Mouse (Mus musculus) CH12.LX (cell line): ENCODE results near the gene Scmh1. TPM values are rescaled to one million over a fixed set of nuclear protein-coding genes. Genes with fewer than 3 reads are reported as not detected.

ENCODE experiments used
- DNase-seq: peaks from one replicate; pipeline ENCODE4 v3.0.0-alpha.2; 2013; ENCODE audit errors: extremely low read depth
- H3K27ac ChIP-seq: 2 replicates; pipeline ENCODE4 v1.5.1; 2012; ENCODE audit warnings: low read depth, mild to moderate bottlenecking, control low read depth, moderate library complexity; ENCODE audit not compliant: insufficient read depth
- H3K27me3 ChIP-seq: replicated peaks from 2 replicates; pipeline ENCODE3; 2012; ENCODE audit warnings: inconsistent platforms
- H3K36me3 ChIP-seq, 2 experiments: replicated peaks in 1 of 2; 2 replicates each; pipeline versions ENCODE3 to v1.6.1; 2012; ENCODE audit warnings: inconsistent platforms in 1 of 2, low read length in 1 of 2, mild to moderate bottlenecking in 1 of 2, mixed read lengths in 1 of 2, moderate library complexity in 1 of 2; ENCODE audit not compliant: control insufficient read depth in 1 of 2, insufficient read depth in 1 of 2
- H3K4me1 ChIP-seq, 2 experiments: 2 replicates each; pipeline ENCODE4 v1.6.1; 2012; ENCODE audit warnings: inconsistent platforms in 1 of 2, moderate library complexity in 1 of 2; ENCODE audit not compliant: insufficient read depth in 2 of 2, control insufficient read depth in 1 of 2
- H3K4me2 ChIP-seq: 2 replicates; pipeline ENCODE4 v1.6.1; 2012; ENCODE audit warnings: low read depth, mild to moderate bottlenecking, control low read depth; ENCODE audit not compliant: poor library complexity, insufficient read depth, severe bottlenecking
- H3K4me3 ChIP-seq, 3 experiments: fragments of 150-350 bp in 1 of 3; sonication (generic) in 1 of 3; replicated peaks in 1 of 3; 2 replicates each; pipeline versions ENCODE3 to v1.5.1; 2011 to 2012; ENCODE audit warnings: low read depth in 2 of 3, low read length in 2 of 3, mild to moderate bottlenecking in 2 of 3, moderate library complexity in 2 of 3, control low read depth in 1 of 3, improper control_type of control experiment in 1 of 3, inconsistent platforms in 1 of 3, mixed read lengths in 1 of 3; ENCODE audit not compliant: poor library complexity in 1 of 3
- H3K79me2 ChIP-seq: replicated peaks from 2 replicates; pipeline ENCODE4 v1.6.1; 2012; ENCODE audit warnings: mild to moderate bottlenecking, moderate library complexity; ENCODE audit not compliant: control insufficient read depth, poor library complexity, insufficient read depth, severe bottlenecking; ENCODE audit errors: extremely low read depth
- H3K9ac ChIP-seq: 2 replicates; pipeline ENCODE4 v1.6.1; 2012; ENCODE audit warnings: low read depth, mild to moderate bottlenecking, control low read depth, moderate library complexity; ENCODE audit not compliant: insufficient read depth
- H3K9me3 ChIP-seq: replicated peaks from 2 replicates; pipeline ENCODE3; 2012; ENCODE audit warnings: low read length, inconsistent platforms, mixed read lengths
- BHLHE40 ChIP-seq: IDR thresholded peaks from 2 replicates; pipeline ENCODE4 v1.6.1; 2011; ENCODE audit warnings: mild to moderate bottlenecking, low read depth, low read length, improper control_type of control experiment
- CHD2 ChIP-seq: IDR thresholded peaks from 2 replicates; pipeline ENCODE4 v1.6.1; 2011; ENCODE audit warnings: low read length, improper control_type of control experiment
- E2F4 ChIP-seq: IDR thresholded peaks from 2 replicates; pipeline ENCODE4 v1.6.1; 2011; ENCODE audit warnings: low read depth, low read length, improper control_type of control experiment; ENCODE audit not compliant: insufficient replicate concordance
- EP300 ChIP-seq: IDR thresholded peaks from 2 replicates; pipeline ENCODE4 v1.6.1; 2011; ENCODE audit warnings: low read length, improper control_type of control experiment
- ETS1 ChIP-seq: conservative IDR thresholded peaks from 2 replicates; pipeline ENCODE4 v1.6.1; 2012; ENCODE audit warnings: low read depth, mild to moderate bottlenecking, inconsistent platforms, low read length, improper control_type of control experiment, moderate library complexity
- IRF4 ChIP-seq: IDR thresholded peaks from 2 replicates; pipeline ENCODE4 v1.6.1; 2014; ENCODE audit warnings: low read depth, mild to moderate bottlenecking, inconsistent platforms, low read length, improper control_type of control experiment
- JUN ChIP-seq: IDR thresholded peaks from 2 replicates; pipeline ENCODE4 v1.6.1; 2011; ENCODE audit warnings: low read depth, mild to moderate bottlenecking, low read length, improper control_type of control experiment, moderate library complexity; ENCODE audit not compliant: insufficient read depth
- JUND ChIP-seq: conservative IDR thresholded peaks from 2 replicates; pipeline ENCODE4 v1.6.1; 2011; ENCODE audit warnings: low read depth, low read length, improper control_type of control experiment
- KAT2A ChIP-seq: IDR thresholded peaks from 2 replicates; pipeline ENCODE4 v1.6.1; 2012; ENCODE audit warnings: low read length, improper control_type of control experiment, inconsistent platforms; ENCODE audit not compliant: insufficient replicate concordance
- MAFK ChIP-seq: IDR thresholded peaks from 2 replicates; pipeline ENCODE4 v1.6.1; 2011; ENCODE audit warnings: low read length, improper control_type of control experiment; ENCODE audit not compliant: insufficient replicate concordance
- MAX ChIP-seq: IDR thresholded peaks from 2 replicates; pipeline ENCODE4 v1.6.1; 2011; ENCODE audit warnings: low read length, improper control_type of control experiment
- MAZ ChIP-seq: IDR thresholded peaks from 2 replicates; pipeline ENCODE4 v1.6.1; 2012; ENCODE audit warnings: low read depth, mild to moderate bottlenecking, inconsistent platforms, low read length, improper control_type of control experiment, moderate library complexity
- MEF2A ChIP-seq: IDR thresholded peaks from 2 replicates; pipeline ENCODE4 v1.6.1; 2014; ENCODE audit warnings: low read depth, mild to moderate bottlenecking, inconsistent platforms, low read length, improper control_type of control experiment, borderline replicate concordance
- MXI1 ChIP-seq: IDR thresholded peaks from 2 replicates; pipeline ENCODE4 v1.6.1; 2011; ENCODE audit warnings: mild to moderate bottlenecking, low read depth, low read length, improper control_type of control experiment
- MYC ChIP-seq: IDR thresholded peaks from 2 replicates; pipeline ENCODE4 v1.6.1; 2011; ENCODE audit warnings: low read depth, mild to moderate bottlenecking, improper control_type of control experiment, low read length
- NELFE ChIP-seq: IDR thresholded peaks from 2 replicates; pipeline ENCODE4 v1.6.1; 2011; ENCODE audit warnings: low read depth, low read length, improper control_type of control experiment
- NRF1 ChIP-seq: IDR thresholded peaks from 2 replicates; pipeline ENCODE4 v1.6.1; 2014; ENCODE audit warnings: low read depth, mild to moderate bottlenecking, inconsistent platforms, low read length, improper control_type of control experiment, moderate library complexity
- POLR2A ChIP-seq: IDR thresholded peaks from 2 replicates; pipeline ENCODE4 v1.6.1; 2011; ENCODE audit warnings: low read depth, mild to moderate bottlenecking, improper control_type of control experiment, low read length
- POLR2AphosphoS2 ChIP-seq: IDR thresholded peaks from 2 replicates; pipeline ENCODE4 v1.6.1; 2011; ENCODE audit warnings: low read depth, low read length, improper control_type of control experiment
- RAD21 ChIP-seq: IDR thresholded peaks from 2 replicates; pipeline ENCODE4 v1.6.1; 2011; ENCODE audit warnings: low read depth, mild to moderate bottlenecking, low read length, improper control_type of control experiment, moderate library complexity
- RCOR1 ChIP-seq: conservative IDR thresholded peaks from 2 replicates; pipeline ENCODE4 v1.6.1; 2012; ENCODE audit warnings: low read depth, mild to moderate bottlenecking, inconsistent platforms, low read length, improper control_type of control experiment
- SIN3A ChIP-seq: IDR thresholded peaks from 2 replicates; pipeline ENCODE4 v1.6.1; 2012; ENCODE audit warnings: low read length, improper control_type of control experiment, inconsistent platforms
- TCF12 ChIP-seq: IDR thresholded peaks from 2 replicates; pipeline ENCODE4 v1.6.1; 2014; ENCODE audit warnings: low read depth, mild to moderate bottlenecking, inconsistent platforms, low read length, improper control_type of control experiment
- ZC3H11A ChIP-seq: IDR thresholded peaks from 2 replicates; pipeline ENCODE4 v1.6.1; 2012; ENCODE audit warnings: low read depth, mild to moderate bottlenecking, inconsistent platforms, low read length, improper control_type of control experiment
- ZKSCAN1 ChIP-seq: IDR thresholded peaks from 2 replicates; pipeline ENCODE4 v1.6.1; 2012; ENCODE audit warnings: low read depth, inconsistent platforms, low read length, improper control_type of control experiment, borderline replicate concordance
- ZNF384 ChIP-seq: IDR thresholded peaks from 2 replicates; pipeline ENCODE4 v1.6.1; 2012; ENCODE audit warnings: low read depth, low read length, improper control_type of control experiment, inconsistent platforms
- dilution Hi-C: fragments of 300-500 bp; cut with MboI; formaldehyde crosslinking; loops from 2 replicates; pipeline ENCODE4 v1.14.3; 2020; ENCODE audit warnings: low sequenced_read_pairs; ENCODE audit not compliant: extremely low pct_unique_long_range_greater_than_20kb, extremely low pct_ligation_motif_present
- in situ Hi-C: fragments of 300-500 bp; cut with MboI; formaldehyde crosslinking; loops from 3 replicates; pipeline ENCODE4 v1.14.3; 2019; ENCODE audit warnings: low sequenced_read_pairs, low pct_ligation_motif_present, low pct_unique_long_range_greater_than_20kb, mixed read lengths
- polyA plus RNA-seq: library from polyadenylated mRNA; unstranded; fragments of >175 nt; gene quantifications from 2 replicates; pipeline ENCODE4 v1.2.1, GENCODE M21; 2012; ENCODE audit warnings: low read depth; ENCODE audit not compliant: insufficient read length
- total RNA-seq, 2 experiments: library from RNA; depleted of rRNA; stranded (reverse); fragments of 300-350 nt in 1 of 2; fragments of >200 nt in 1 of 2; gene quantifications; 2 replicates each; pipeline ENCODE4 v1.2.3; 2012 to 2014

Gene Scmh1
- total and polyA plus RNA-seq, 3 experiments, result 3.2 to 24.0 (median 3.5) TPM

- Histone ChIP-seq H3K9ac (no peak overlapping the region), H3K27me3 (no peaks in the 10 kb centered on the region), H3K36me3 (peaks cover 13 to 69% of the 10 kb centered on the region in 2 experiments), H3K4me2 (no peak overlapping the region), H3K79me2 (no peaks in the 10 kb centered on the region), H3K9me3 (no peaks in the 10 kb centered on the region), H3K4me1 (peaks cover 0 to 8% of the 10 kb centered on the region in 2 experiments; a peak in 2 of 4 replicates), H3K4me3 (no peak overlapping the region), H3K27ac (no peak overlapping the region)
- TF ChIP-seq ZC3H11A (no peak), KAT2A (no peak), E2F4 (no peak), MAFK (no peak), NELFE (no peak), POLR2A (no peak), NRF1 (no peak), JUND (no peak), BHLHE40 (no peak), MYC (no peak), ETS1 (no peak), ZNF384 (no peak), MAZ (no peak), MXI1 (no peak)
- dilution Hi-C loops (no loop called here), in situ Hi-C loops (loop anchor here (25.0 kb wide), 1 partner anchor 284 kb away; no protein-coding TSS in a partner anchor)
- no peak for DNase-seq
Observed at GRCm38 (mm10) chr4:120521761-120522160, 116.7 kb downstream of the Scmh1 start.

- no peak overlapping the region for H3K4me3 ChIP-seq
- peaks cover 0 to 8% of the 10 kb centered on the region in 2 experiments; a peak in 2 of 4 replicates for H3K4me1 ChIP-seq
- H3K36me3 ChIP-seq, result peaks cover 11 to 65% of the 10 kb centered on the region in 2 experiments
- H3K9me3 ChIP-seq, result no peaks in the 10 kb centered on the region
- dilution Hi-C loops (no loop called here), in situ Hi-C loops (loop anchor here (25.0 kb wide), 1 partner anchor 285 kb away; no protein-coding TSS in a partner anchor)
- no peak for DNase-seq
- H3K9ac ChIP-seq, result no peak overlapping the region
- no peak overlapping the region for H3K27ac ChIP-seq
- H3K27me3 ChIP-seq, result no peaks in the 10 kb centered on the region
- H3K79me2 ChIP-seq, result no peaks in the 10 kb centered on the region
- TF ChIP-seq POLR2AphosphoS2 (no peak), IRF4 (no peak), ZNF384 (no peak), MAX (no peak), RCOR1 (no peak), MXI1 (no peak), EP300 (no peak), JUN (no peak), CHD2 (no peak), MEF2A (no peak), RAD21 (no peak), E2F4 (no peak), ETS1 (no peak), SIN3A (no peak), ZC3H11A (no peak), NRF1 (no peak), TCF12 (no peak), ZKSCAN1 (no peak)
- no peak overlapping the region for H3K4me2 ChIP-seq
Observed at GRCm38 (mm10) chr4:120522351-120522750, 117.3 kb downstream of the Scmh1 start.
